Mouse (Mus musculus) hindbrain, embryonic 11.5 days (tissue): ENCODE results near the gene Dnajc16. TPM values are rescaled to one million over a fixed set of nuclear protein-coding genes. Genes with fewer than 3 reads are reported as not detected.
"Not testable (repeated sequence)": the region's sequence is repeated elsewhere in the genome, so short reads cannot be mapped to it uniquely, and the experiment has no call there.

Experiments
- ATAC-seq: fragments of 200-750 bp; cut with Nextera tagmentation; 2 replicates; pipeline ENCODE4 v1.8.0; 2017; ENCODE audit warnings: mild to moderate bottlenecking, moderate TSS enrichment, moderate library complexity; ENCODE audit not compliant: low FRiP score
- DNase-seq: peaks from one replicate; pipeline ENCODE4 v3.0.0-alpha.2; 2015; ENCODE audit warnings: low spot score
- H3K27ac ChIP-seq: fragments of 300-500 bp; sonication (generic); 2 replicates; pipeline ENCODE4 v1.5.1; 2014; ENCODE audit warnings: mild to moderate bottlenecking, low read depth, low read length
- H3K27me3 ChIP-seq: fragments of 300-500 bp; sonication (generic); 2 replicates; pipeline ENCODE4 v1.6.1; 2014; ENCODE audit warnings: mild to moderate bottlenecking, low read length, moderate library complexity, mixed read lengths; ENCODE audit not compliant: control insufficient read depth, insufficient read depth
- H3K36me3 ChIP-seq: fragments of 300-500 bp; sonication (generic); 2 replicates; pipeline ENCODE4 v1.6.1; 2014; ENCODE audit warnings: mild to moderate bottlenecking, low read length, moderate library complexity, mixed read lengths; ENCODE audit not compliant: control insufficient read depth, insufficient read depth
- H3K4me1 ChIP-seq: fragments of 300-500 bp; sonication (generic); replicated peaks from 2 replicates; pipeline ENCODE4 v1.6.1; 2014; ENCODE audit warnings: low read length, mixed read lengths; ENCODE audit not compliant: control insufficient read depth, insufficient read depth
- H3K4me2 ChIP-seq: fragments of 300-500 bp; sonication (generic); replicated peaks from 2 replicates; pipeline ENCODE4 v1.6.1; 2014; ENCODE audit warnings: mild to moderate bottlenecking, low read depth, low read length
- H3K4me3 ChIP-seq: fragments of 300-500 bp; sonication (generic); 2 replicates; pipeline ENCODE4 v1.5.1; 2014; ENCODE audit warnings: low read depth, low read length
- H3K9ac ChIP-seq: fragments of 300-500 bp; sonication (generic); 2 replicates; pipeline ENCODE4 v1.6.1; 2014; ENCODE audit warnings: low read depth, low read length
- H3K9me3 ChIP-seq: fragments of 300-500 bp; sonication (generic); 2 replicates; pipeline ENCODE4 v1.6.1; 2016; ENCODE audit warnings: low read length; ENCODE audit not compliant: control insufficient read depth
- WGBS: fragments of 180-500 bp; shearing (Covaris S2); extraction: QIAGEN DNeasy Blood & Tissue Kit; methylation state at CpG from one replicate; pipeline ENCODE4 v1.1.7; 2014; 5-methylcytosine and 5-hydroxymethylcytosine counted together
- polyA plus RNA-seq: library from polyadenylated mRNA; unstranded; fragments of >200 nt; fragmentation: Nextera tagmentation; extraction: Ambion mirVana; gene quantifications from 2 replicates; pipeline ENCODE4 v1.2.1, GENCODE M21; 2014

Dnajc16 gene
- polyA plus RNA-seq, 1 experiment from 2014 or later, result 4.9 TPM

GRCm38 (mm10) chr4:141781201-141781985 is 9.3 kb downstream of the Dnajc16 start:
- no peaks in the 10 kb centered on the region for H3K4me1 ChIP-seq
- H3K4me3 ChIP-seq, result no peak overlapping the region
- no peaks in the 10 kb centered on the region for H3K9me3 ChIP-seq
- no peak overlapping the region for H3K4me2 ChIP-seq
- 95% methylated on average over 8 of the region's 8 CpGs for WGBS
- DNase-seq (no peak), ATAC-seq (no peak)
- no peaks in the 10 kb centered on the region for H3K36me3 ChIP-seq
- H3K27ac ChIP-seq, result no peak overlapping the region
- H3K27me3 ChIP-seq, result no peaks in the 10 kb centered on the region
- no peak overlapping the region for H3K9ac ChIP-seq

- ATAC-seq, result no peak
- H3K4me2 ChIP-seq, result no peak overlapping the region
- 90% methylated on average over 8 of the region's 8 CpGs for WGBS
- DNase-seq, result no peak
- no peaks in the 10 kb centered on the region for H3K27me3 ChIP-seq
- no peak overlapping the region for H3K27ac ChIP-seq
- no peak overlapping the region for H3K9ac ChIP-seq
- H3K4me1 ChIP-seq, result no peaks in the 10 kb centered on the region
- H3K4me3 ChIP-seq, result no peak overlapping the region
- H3K36me3 ChIP-seq, result no peaks in the 10 kb centered on the region
- no peaks in the 10 kb centered on the region for H3K9me3 ChIP-seq
Measured at GRCm38 (mm10) chr4:141779828-141780227, 10.9 kb downstream of the Dnajc16 start.

- not testable (repeated sequence) for H3K9ac ChIP-seq, H3K4me2 ChIP-seq, H3K36me3 ChIP-seq, H3K9me3 ChIP-seq, H3K27ac ChIP-seq, H3K4me1 ChIP-seq, ATAC-seq, H3K27me3 ChIP-seq, H3K4me3 ChIP-seq, DNase-seq
- WGBS, result 84% methylated on average over 4 of the region's 4 CpGs
Measured at GRCm38 (mm10) chr4:141773019-141773418, 17.7 kb downstream of the Dnajc16 start.

- 93% methylated on average over 8 of the region's 8 CpGs for WGBS
- Histone ChIP-seq H3K4me2 (no peak overlapping the region), H3K27me3 (no peaks in the 10 kb centered on the region), H3K36me3 (peaks cover 4% of the 10 kb centered on the region; the same call in 1 of the 2 replicates), H3K9me3 (no peaks in the 10 kb centered on the region), H3K4me1 (no peaks in the 10 kb centered on the region), H3K27ac (no peak overlapping the region), H3K4me3 (no peak overlapping the region), H3K9ac (no peak overlapping the region)
- no peak for DNase-seq
- ATAC-seq, result no peak
Measured at GRCm38 (mm10) chr4:141771823-141772222, 18.9 kb downstream of the Dnajc16 start.

GRCm38 (mm10) chr4:141769501-141770160 is 21.1 kb downstream of the Dnajc16 start:
- H3K27ac ChIP-seq, result no peak overlapping the region
- H3K4me1 ChIP-seq, result no peaks in the 10 kb centered on the region
- no peak overlapping the region for H3K4me2 ChIP-seq
- H3K27me3 ChIP-seq, result no peaks in the 10 kb centered on the region
- 95% methylated on average over 8 of the region's 8 CpGs for WGBS
- H3K4me3 ChIP-seq, result no peak overlapping the region
- ATAC-seq (no peak), DNase-seq (no peak)
- H3K9me3 ChIP-seq, result no peaks in the 10 kb centered on the region
- peaks cover 4% of the 10 kb centered on the region; the same call in 1 of the 2 replicates for H3K36me3 ChIP-seq
- no peak overlapping the region for H3K9ac ChIP-seq

- WGBS, result 67% methylated on average over 19 of the region's 19 CpGs
- Histone ChIP-seq H3K4me1 (no peaks in the 10 kb centered on the region), H3K27me3 (no peaks in the 10 kb centered on the region), H3K9ac (no peak overlapping the region), H3K4me2 (no peak overlapping the region; the same call in 1 of the 2 replicates), H3K36me3 (peaks cover 2% of the 10 kb centered on the region; the same call in 1 of the 2 replicates), H3K4me3 (no peak overlapping the region), H3K9me3 (no peaks in the 10 kb centered on the region), H3K27ac (no peak overlapping the region)
- ATAC-seq (no peak), DNase-seq (no peak)
Measured at GRCm38 (mm10) chr4:141767353-141768036, 23.2 kb downstream of the Dnajc16 start.

- Histone ChIP-seq H3K9me3 (no peaks in the 10 kb centered on the region), H3K27me3 (no peaks in the 10 kb centered on the region), H3K4me1 (no peaks in the 10 kb centered on the region), H3K36me3 (no peaks in the 10 kb centered on the region; the same call in 1 of the 2 replicates), H3K4me2 (no peak overlapping the region; the same call in 1 of the 2 replicates), H3K4me3 (no peak overlapping the region), H3K9ac (no peak overlapping the region), H3K27ac (no peak overlapping the region)
- DNase-seq, result no peak
- 80% methylated on average over 19 of the region's 19 CpGs for WGBS
- no peak for ATAC-seq
Measured at GRCm38 (mm10) chr4:141766668-141767352, 23.9 kb downstream of the Dnajc16 start.

GRCm38 (mm10) chr4:141766316-141766667 is 24.4 kb downstream of the Dnajc16 start:
- Histone ChIP-seq H3K36me3 (no peaks in the 10 kb centered on the region), H3K4me1 (no peaks in the 10 kb centered on the region), H3K27me3 (no peaks in the 10 kb centered on the region), H3K4me3 (no peak overlapping the region), H3K4me2 (no peak overlapping the region), H3K27ac (no peak overlapping the region), H3K9ac (no peak overlapping the region), H3K9me3 (no peaks in the 10 kb centered on the region)
- 90% methylated on average over 8 of the region's 8 CpGs for WGBS
- DNase-seq, result no peak
- no peak for ATAC-seq
